Mouse (Mus musculus) liver, embryonic 14.5 days (tissue): ENCODE data around the gene Ccdc188.

Source experiments
- CTCF ChIP-seq: IDR thresholded peaks from 2 replicates; pipeline ENCODE4 v1.5.1; 2016; ENCODE audit warnings: antibody characterized with exemption, low read depth, control low read depth
- EP300 ChIP-seq: IDR thresholded peaks from 2 replicates; pipeline ENCODE4 v1.6.1; 2016; ENCODE audit warnings: antibody characterized with exemption, low read depth

DNA sequence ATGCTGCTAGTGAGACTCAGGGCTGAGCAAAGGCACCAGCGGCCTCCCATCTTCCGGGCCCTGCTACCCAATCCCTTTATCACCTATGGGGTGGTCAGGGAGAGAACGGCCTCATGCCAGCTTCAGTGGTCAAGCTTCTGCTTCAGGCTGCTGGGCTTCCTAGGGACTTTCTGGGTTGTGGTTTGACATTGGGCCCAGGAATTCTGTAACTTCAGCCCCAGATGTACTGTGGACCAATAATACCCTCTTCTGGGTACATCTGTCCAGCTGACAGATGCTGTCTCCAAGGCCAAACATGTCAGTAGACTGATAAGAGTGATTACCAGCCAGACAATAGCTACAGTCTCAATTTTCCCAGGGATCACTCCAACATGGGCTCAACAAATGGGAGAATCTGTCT lies 47.9 kb upstream of the Ccdc188 start:
- TF ChIP-seq CTCF (no peak), EP300 (no peak)
